ENCODE assay signal across 2 mouse cellular contexts in genomic region chr12:116279181-116279580, GRCm38 (mm10).
TF ChIP-seq lines count a peak whose summit lies in the region.

No protein-coding gene starts in this region.

TF ChIP-seq in MEL, 35 proteins besides CTCF, POLR2A, EP300 and RAD21 (continued from another document):
- no peak for TF ChIP-seq JUND (IDR thresholded peaks at IDR 0.05; ENCODE audit: low read depth, low read length)
- TF ChIP-seq MEF2A (IDR thresholded peaks at IDR 0.05; ENCODE audit: extremely low read depth, insufficient replicate concordance, low read depth, low read length, poor library complexity, severe bottlenecking), result no peak
- TF ChIP-seq ZMIZ1 (IDR thresholded peaks at IDR 0.05; ENCODE audit: low read depth, low read length), result no peak
- TF ChIP-seq SIN3A (IDR thresholded peaks at IDR 0.05; ENCODE audit: low read length), result no peak
- no peak for TF ChIP-seq TCF12 (IDR thresholded peaks at IDR 0.05; ENCODE audit: low read depth, low read length)
- TF ChIP-seq ZKSCAN1 (IDR thresholded peaks at IDR 0.05; ENCODE audit: low read depth, low read length), result no peak
- no peak for TF ChIP-seq MYB (IDR thresholded peaks at IDR 0.05; ENCODE audit: low read depth, low read length)
- TF ChIP-seq GABPA (IDR thresholded peaks at IDR 0.05; ENCODE audit: low read depth, low read length), result no peak
- no peak for TF ChIP-seq BHLHE40 (IDR thresholded peaks at IDR 0.05; ENCODE audit: borderline replicate concordance, low read depth, low read length)
- no peak for TF ChIP-seq KAT2A (conservative IDR thresholded peaks at IDR 0.05; ENCODE audit: low read depth, low read length)
- no peak for TF ChIP-seq HCFC1 (IDR thresholded peaks at IDR 0.05; ENCODE audit: low read depth, low read length)

TF ChIP-seq in myocyte, 11 proteins besides CTCF, POLR2A, EP300 and RAD21 (continued from another document):
- TF ChIP-seq CEBPB (IDR thresholded peaks at IDR 0.05; ENCODE audit: insufficient read depth, poor library complexity, severe bottlenecking) (no peak), TCF12 (IDR thresholded peaks at IDR 0.05; ENCODE audit: insufficient read depth, poor library complexity, severe bottlenecking) (no peak), E2F4 (IDR thresholded peaks at IDR 0.05; ENCODE audit: insufficient read depth) (no peak), MYOG (IDR thresholded peaks at IDR 0.05; ENCODE audit: control insufficient read depth in 1 of 3, insufficient read depth in 1 of 3, insufficient read length in 2 of 3, low read depth in 2 of 3) (no peak)
TF ChIP-seq in myocyte: peak in this region for 0.
